ENCODE assay signal across 12 mouse cellular contexts in the genomic region with DNA sequence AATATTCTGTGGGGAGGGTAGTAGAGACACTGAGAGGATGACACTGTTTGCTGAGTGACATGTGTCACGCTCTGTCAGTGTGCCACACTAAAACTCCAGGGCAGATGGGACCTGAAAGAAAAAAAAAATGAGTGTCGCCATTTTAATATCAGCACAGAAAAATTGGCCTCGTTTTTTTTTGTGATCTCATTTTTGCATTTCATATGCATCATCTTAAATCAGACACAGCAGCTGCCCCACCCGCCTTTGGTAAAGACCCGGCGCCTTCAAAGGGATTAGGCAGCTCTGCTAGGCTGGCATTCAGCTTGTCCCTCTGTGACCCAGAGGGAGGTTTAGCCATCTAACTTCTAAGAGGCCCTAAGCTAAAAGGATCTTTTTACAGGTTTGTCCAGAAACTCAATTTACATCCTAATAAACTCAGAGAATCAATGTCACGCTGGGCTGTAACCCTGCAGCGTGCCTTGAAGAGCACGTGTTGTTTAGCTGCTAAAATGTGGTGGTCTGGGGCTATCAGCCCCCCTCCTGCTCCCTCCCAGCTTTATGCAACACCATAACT.
DNase-seq lines count a peak whose midpoint lies in the region; ATAC-seq lines count a peak whose summit lies in the region.
"Had no signal": no experiment of that assay in that cellular context is flagged by ENCODE, and none has a peak within 500 bp of the region (broad histone marks: within the 10 kb centered on the region; RNA-seq: fewer than 3 reads in every experiment).

No protein-coding gene starts in this region.

- H3K9ac ChIP-seq in heart, embryonic 12.5 days = no peak overlapping the region
- no peak overlapping the region for H3K9ac ChIP-seq in lung, embryonic 15.5 days
- H3K9ac ChIP-seq in forebrain, embryonic 13.5 days = no peak overlapping the region
- H3K9ac ChIP-seq in midbrain, embryonic 14.5 days (replicated peaks; ENCODE audit: low read length) = no peak overlapping the region

- H3K9me3 ChIP-seq in heart, embryonic 12.5 days (replicated peaks) = no peaks in the 10 kb centered on the region
- H3K9me3 ChIP-seq in lung, embryonic 15.5 days = no peaks in the 10 kb centered on the region
- H3K9me3 ChIP-seq in forebrain, embryonic 13.5 days (replicated peaks) = no peaks in the 10 kb centered on the region
- no peaks in the 10 kb centered on the region for H3K9me3 ChIP-seq in midbrain, embryonic 14.5 days (ENCODE audit: control insufficient read depth, low read length)

- intact Hi-C loops in heart, postnatal 10 days (cut with DNase I) = loop anchor here (5.0 kb wide), 1 partner anchor 72 kb away; no protein-coding TSS in a partner anchor

- peaks cover 41% of the 10 kb centered on the region for H3K4me1 ChIP-seq in heart, embryonic 12.5 days (replicated peaks)
- H3K4me1 ChIP-seq in lung, embryonic 15.5 days = peaks cover 22% of the 10 kb centered on the region
- peaks cover 20% of the 10 kb centered on the region for H3K4me1 ChIP-seq in forebrain, embryonic 13.5 days
- H3K4me1 ChIP-seq in midbrain, embryonic 14.5 days (ENCODE audit: control insufficient read depth, insufficient read depth, low read length) = peaks cover 26% of the 10 kb centered on the region

- no peak for ATAC-seq in heart, embryonic 12.5 days (ENCODE audit: insufficient number of reproducible peaks, low FRiP score)
- no peak for ATAC-seq in lung, embryonic 15.5 days (ENCODE audit: borderline replicate concordance, extremely low read depth, low FRiP score, low TSS enrichment)
- peak; percentile 52 for ATAC-seq in forebrain, embryonic 13.5 days
- peak; percentile 57; the same call in 1 of the 2 replicates for ATAC-seq in midbrain, embryonic 14.5 days (ENCODE audit: low FRiP score, low TSS enrichment)
- ATAC-seq: Patski had no signal

- 34% methylated on average over 9 of the region's 9 CpGs for WGBS in heart, embryonic 12.5 days
- WGBS in lung, embryonic 15.5 days = 46% methylated on average over 9 of the region's 9 CpGs
- WGBS in forebrain, embryonic 13.5 days = 11% methylated on average over 9 of the region's 9 CpGs
- 6% methylated on average over 9 of the region's 9 CpGs for WGBS in midbrain, embryonic 14.5 days

- no peak overlapping the region for H3K4me3 ChIP-seq in heart, embryonic 12.5 days
- no peak overlapping the region for H3K4me3 ChIP-seq in lung, embryonic 15.5 days
- no peak overlapping the region for H3K4me3 ChIP-seq in forebrain, embryonic 13.5 days
- H3K4me3 ChIP-seq in midbrain, embryonic 14.5 days (replicated peaks; ENCODE audit: low read depth, low read length) = no peak overlapping the region

- no peaks in the 10 kb centered on the region for H3K36me3 ChIP-seq in heart, embryonic 12.5 days
- H3K36me3 ChIP-seq in lung, embryonic 15.5 days = no peaks in the 10 kb centered on the region
- no peaks in the 10 kb centered on the region for H3K36me3 ChIP-seq in forebrain, embryonic 13.5 days (ENCODE audit: poor library complexity, severe bottlenecking)
- no peaks in the 10 kb centered on the region for H3K36me3 ChIP-seq in midbrain, embryonic 14.5 days (ENCODE audit: control insufficient read depth, insufficient read depth, low read length)

- peak overlapping the region; percentile 12 for H3K4me2 ChIP-seq in heart, embryonic 12.5 days
- H3K4me2 ChIP-seq in lung, embryonic 15.5 days = peak overlapping the region; percentile 11; the same call in 1 of the 2 replicates
- H3K4me2 ChIP-seq in forebrain, embryonic 13.5 days = peak overlapping the region; percentile 17; the same call in 1 of the 2 replicates
- 0 out of 2 replicates have a peak overlapping the region, but pooled peaks have one; percentile 10 for H3K4me2 ChIP-seq in midbrain, embryonic 14.5 days (ENCODE audit: low read length)

- no peak for DNase-seq in heart, postnatal 10 days
- DNase-seq in lung, postnatal 36 days = no peak
- DNase-seq in midbrain, embryonic 14.5 days = peak; percentile 70
- DNase-seq in urinary bladder, postnatal 25 days (ENCODE audit: low spot score) = no peak
- no peak for DNase-seq in spleen, postnatal 14 days (ENCODE audit: low spot score in 2 of 2)
- DNase-seq: cerebellum, adult 9-11 months; kidney, adult 9 months; thymus, postnatal 4 days had no signal

- H3K27ac ChIP-seq in heart, embryonic 12.5 days (ENCODE audit: poor library complexity, severe bottlenecking) = no peak overlapping the region
- peak overlapping the region; percentile 49 for H3K27ac ChIP-seq in lung, embryonic 15.5 days
- peak overlapping the region; percentile 48 for H3K27ac ChIP-seq in forebrain, embryonic 13.5 days
- no peak overlapping the region for H3K27ac ChIP-seq in midbrain, embryonic 14.5 days (replicated peaks; ENCODE audit: low read depth, low read length)

- no peaks in the 10 kb centered on the region for H3K27me3 ChIP-seq in heart, embryonic 12.5 days (replicated peaks)
- no peaks in the 10 kb centered on the region for H3K27me3 ChIP-seq in lung, embryonic 15.5 days
- peaks cover 29% of the 10 kb centered on the region for H3K27me3 ChIP-seq in forebrain, embryonic 13.5 days
- H3K27me3 ChIP-seq in midbrain, embryonic 14.5 days (ENCODE audit: control insufficient read depth, insufficient read depth, low read length) = peaks cover 10% of the 10 kb centered on the region
- H3K27me3 ChIP-seq: Patski had no signal

Comparison
In these comparisons a context has a peak if more than half of its experiments do, and no peak if none do; other contexts are left out.
1. ATAC-seq: peak in forebrain, embryonic 13.5 days (single experiment) and midbrain, embryonic 14.5 days (single experiment); none in heart, embryonic 12.5 days (single experiment) and lung, embryonic 15.5 days (single experiment).
2. H3K27ac ChIP-seq: peak in lung, embryonic 15.5 days (single experiment) and forebrain, embryonic 13.5 days (single experiment); none in heart, embryonic 12.5 days (single experiment) and midbrain, embryonic 14.5 days (single experiment).
3. Peak in every context shown above with its lines, with median percentiles within 50 percentile points of each other: H3K4me2 ChIP-seq.